Mouse (Mus musculus): ENCODE measurements around the gene Rnf217. TPM values are rescaled to one million over a fixed set of nuclear protein-coding genes. Genes with fewer than 3 reads are reported as not detected.

The Rnf217 gene
- polyA plus RNA-seq, 2 experiments from 2014 or later, result 0.03 TPM; not detected in 1

GRCm38 (mm10) chr10:31494296-31494695 lies 114.7 kb downstream of the Rnf217 start:
- ATAC-seq, result no peak

GRCm38 (mm10) chr10:31467043-31467898 lies 141.7 kb downstream of the Rnf217 start:
- no peak for ATAC-seq

- no peak for ATAC-seq
Measured at GRCm38 (mm10) chr10:31465840-31466541, 143.0 kb downstream of the Rnf217 start.

- ATAC-seq, result no peak
Measured at GRCm38 (mm10) chr10:31465424-31465823, 143.6 kb downstream of the Rnf217 start.

- no peak for ATAC-seq
Measured at GRCm38 (mm10) chr10:31463044-31463443, 145.9 kb downstream of the Rnf217 start.

GRCm38 (mm10) chr10:31456806-31457205 lies 152.2 kb downstream of the Rnf217 start:
- ATAC-seq, result no peak

GRCm38 (mm10) chr10:31447083-31447482 lies 161.9 kb downstream of the Rnf217 start:
- ATAC-seq, result no peak

GRCm38 (mm10) chr10:31445291-31446124 lies 163.5 kb downstream of the Rnf217 start, which contains the start of gene Tpd52l1:
TSS of gene Tpd52l1 (minus strand) at chr10:31445958.
- ATAC-seq, result no peak

- no peak for ATAC-seq
Measured at GRCm38 (mm10) chr10:31444206-31444605, 164.8 kb downstream of the Rnf217 start.

Other genes starting within 250 kb of the Rnf217 start
- gene Tpd52l1, start 163.2 kb downstream of the Rnf217 start, polyA plus RNA-seq (2017; shearing (Covaris generic)), result not detected